Mouse (Mus musculus): Measurements from ENCODE around the gene Taf1a.
A peak's percentile ranks its signal among the peaks of the same experiment; 100 is the strongest.

Gene Taf1a

DNA sequence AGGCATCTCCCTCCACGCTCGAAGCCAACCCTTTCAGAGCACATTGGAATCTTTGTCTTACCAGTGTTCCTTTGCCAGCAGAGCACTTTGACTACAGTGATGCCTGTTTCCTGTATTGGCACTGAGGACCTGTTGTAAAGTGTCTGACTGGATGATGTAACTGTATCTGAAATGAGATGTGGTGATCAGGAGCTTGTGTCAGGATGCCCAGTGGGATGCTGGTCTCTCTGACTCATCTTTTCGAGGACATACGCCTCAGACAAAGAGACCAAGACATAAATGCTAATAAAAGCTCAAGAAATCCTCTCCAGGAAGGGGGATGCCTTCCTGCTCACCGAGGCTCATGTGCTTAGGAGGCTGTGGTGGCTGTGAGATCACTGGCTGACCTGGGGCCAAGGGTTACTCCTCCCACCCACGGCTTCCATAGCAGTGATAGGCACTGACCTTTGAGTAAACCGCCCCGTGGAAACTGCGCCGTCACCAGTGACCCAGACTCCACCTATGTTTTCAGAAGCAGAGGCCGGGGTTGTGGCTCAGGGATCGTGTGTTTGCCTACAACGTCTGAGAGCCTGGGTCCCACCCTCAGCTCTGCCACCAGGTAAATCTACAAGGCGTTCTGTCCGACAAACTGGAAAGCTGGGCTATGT lies 25.4 kb downstream of the Taf1a start:
- no peak for DNase-seq (ENCODE audit: low read depth, low spot score)

DNA sequence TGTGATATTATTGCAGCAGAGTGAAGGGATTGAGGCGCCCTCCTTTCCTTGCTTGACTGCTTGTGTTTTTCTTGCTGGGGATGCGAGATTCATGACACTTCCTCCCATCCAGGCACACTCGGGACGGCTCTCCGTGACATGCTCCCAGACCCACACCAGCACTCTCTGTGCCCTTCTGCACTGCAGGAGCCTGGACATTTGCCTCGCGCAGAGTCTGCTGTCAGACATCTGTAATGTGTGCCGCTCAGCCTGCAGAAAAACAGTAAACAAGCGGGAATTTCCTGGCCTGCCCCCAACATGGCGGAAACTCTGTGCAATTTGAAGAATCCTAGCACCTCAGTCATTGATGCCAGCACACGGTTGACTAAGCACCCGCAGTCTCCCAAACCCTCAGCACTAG lies 29.1 kb downstream of the Taf1a start, which contains the start of gene Hhipl2:
Hhipl2 (plus strand) TSS at position 343 of the 400 bp plus-strand sequence.
- DNase-seq (ENCODE audit: low read depth, low spot score), result no peak

DNA sequence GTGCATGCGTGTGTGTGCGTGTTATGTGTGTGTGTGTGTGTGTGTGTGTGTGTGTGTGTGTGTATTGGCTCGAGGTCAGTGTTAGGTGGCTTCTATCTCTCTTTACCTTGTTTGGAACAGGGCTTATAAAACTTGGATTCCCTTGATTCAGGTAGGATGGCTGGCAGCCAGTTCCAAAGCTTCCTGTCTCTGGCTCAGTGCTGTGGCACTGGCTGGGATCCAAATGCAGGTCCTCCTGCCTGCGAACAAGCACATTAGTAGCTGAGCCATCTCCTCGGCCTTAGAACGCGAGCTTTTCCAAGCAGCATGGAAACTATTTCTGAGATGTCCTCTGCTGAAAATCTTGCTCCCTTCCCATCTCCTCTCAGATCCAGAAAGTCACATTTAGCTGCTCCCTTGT lies 31.0 kb downstream of the Taf1a start:
- no peak for DNase-seq (ENCODE audit: low read depth, low spot score)

DNA sequence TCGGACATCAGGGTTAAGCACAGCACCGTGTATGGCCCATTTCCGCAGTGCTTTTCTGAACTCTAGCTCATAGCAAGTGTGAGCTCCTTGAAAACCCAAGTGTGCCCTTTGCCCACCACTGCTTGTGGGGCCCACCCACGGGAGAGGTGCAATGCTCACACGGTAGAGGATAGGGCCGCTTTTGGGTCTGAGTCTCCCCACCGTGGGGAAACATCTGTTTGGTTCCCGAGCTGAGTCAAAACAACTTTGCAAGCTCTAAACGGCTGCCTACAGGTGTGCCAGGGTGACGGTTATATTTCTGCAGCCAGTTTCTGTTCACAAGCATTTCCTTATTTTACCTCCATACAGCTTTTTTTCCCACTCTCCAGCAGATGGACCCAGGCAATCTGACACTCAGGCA lies 31.5 kb downstream of the Taf1a start:
- DNase-seq (ENCODE audit: low read depth, low spot score), result no peak

DNA sequence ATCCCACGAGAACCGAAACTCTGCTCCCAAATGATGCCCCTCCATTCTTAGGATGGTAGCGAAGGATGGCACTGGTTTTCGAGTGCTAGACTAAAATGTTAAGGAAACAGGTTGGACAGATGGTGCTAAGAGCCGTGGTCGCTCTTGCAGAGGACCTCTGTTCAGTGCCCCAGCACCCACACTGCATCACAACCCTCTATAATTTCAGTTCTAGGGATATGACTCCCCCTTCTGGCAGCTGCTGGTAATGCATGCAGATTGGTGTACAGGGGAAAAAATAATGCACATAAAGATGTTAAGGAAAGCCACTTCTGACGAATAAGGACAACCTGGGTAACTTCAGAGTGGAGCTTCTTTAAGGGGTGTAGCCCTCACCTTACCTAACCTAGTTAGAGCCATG lies 35.3 kb downstream of the Taf1a start:
- no peak for DNase-seq (ENCODE audit: low read depth, low spot score)

DNA sequence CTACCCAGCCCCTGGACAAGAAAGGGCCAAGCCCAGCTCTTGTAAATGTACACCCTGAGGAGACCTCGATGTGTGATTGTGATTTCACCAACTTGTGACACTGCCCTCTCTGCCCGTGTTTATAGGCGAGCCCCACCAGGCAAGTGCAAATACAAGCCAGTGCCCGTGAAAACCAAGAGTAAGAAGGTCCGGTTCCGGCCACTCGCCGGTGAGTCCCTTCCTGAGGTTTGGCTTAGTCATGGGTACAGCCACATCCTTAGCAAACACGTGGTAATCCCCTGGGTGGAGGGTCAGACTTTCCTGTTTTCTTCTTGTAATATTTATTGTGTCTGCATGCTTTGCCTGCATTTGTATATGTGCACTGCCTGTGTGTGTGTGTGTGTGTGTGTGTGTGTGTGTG lies 46.1 kb downstream of the Taf1a start:
- no peak for DNase-seq (ENCODE audit: low read depth, low spot score)

DNA sequence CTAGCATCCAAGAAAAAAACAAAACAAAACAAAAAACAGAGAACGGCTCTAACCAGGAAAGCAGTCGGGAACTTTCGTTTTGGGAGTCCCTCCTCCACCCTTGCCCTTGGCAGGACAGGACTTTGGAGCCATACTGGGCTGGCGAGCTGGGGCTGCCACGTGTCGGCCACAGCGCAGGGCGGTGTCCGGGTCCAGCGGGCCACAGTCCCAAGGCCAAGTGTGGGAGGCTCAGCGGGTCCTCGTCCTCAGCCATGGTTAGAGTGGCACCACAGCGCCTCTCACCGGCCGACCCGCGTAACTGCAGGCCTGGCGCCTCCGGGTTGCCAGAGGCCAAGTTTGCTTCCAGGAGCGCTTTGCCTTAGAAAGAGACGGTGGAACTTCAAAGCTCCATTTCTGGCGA lies 50.3 kb downstream of the Taf1a start:
- no peak for DNase-seq (ENCODE audit: low read depth, low spot score)

DNA sequence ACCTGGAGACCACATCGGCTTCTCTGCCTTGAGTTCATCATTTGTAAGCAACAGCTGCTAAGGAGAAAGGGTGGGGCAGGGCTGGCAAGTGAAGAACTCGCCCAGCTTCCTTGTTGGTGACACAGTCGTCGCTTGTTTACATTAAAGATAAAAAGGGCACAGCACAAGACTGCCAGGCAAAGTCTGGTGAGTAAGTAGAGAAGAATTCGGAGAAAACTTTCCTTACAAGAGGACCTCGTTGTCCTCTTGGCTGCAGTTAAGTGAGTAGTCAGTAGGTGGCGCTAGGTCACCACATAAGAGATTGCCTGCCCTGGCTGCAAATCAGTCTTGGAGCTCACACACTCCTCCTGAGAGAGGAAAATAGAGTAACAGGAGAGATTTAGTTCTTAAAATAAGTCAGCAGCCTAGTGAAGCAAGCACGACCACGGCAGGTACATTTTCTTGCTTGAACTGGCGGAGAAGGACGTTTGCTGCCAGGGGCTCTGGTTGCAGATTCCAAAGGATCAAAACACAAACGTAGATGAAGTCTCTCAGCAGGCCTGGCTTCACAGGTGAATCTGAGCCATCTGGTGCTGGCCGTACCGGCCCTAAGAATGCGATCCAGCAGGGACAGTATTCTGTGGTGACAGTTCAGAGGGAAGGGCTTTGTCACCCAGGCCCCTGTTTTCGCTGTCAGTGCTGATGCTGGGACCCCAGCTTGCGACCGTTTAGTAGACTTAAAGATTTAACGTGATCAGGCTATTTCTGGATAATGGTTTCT lies 53.4 kb downstream of the Taf1a start:
- DNase-seq (ENCODE audit: low read depth, low spot score), result peak; percentile 78

DNA sequence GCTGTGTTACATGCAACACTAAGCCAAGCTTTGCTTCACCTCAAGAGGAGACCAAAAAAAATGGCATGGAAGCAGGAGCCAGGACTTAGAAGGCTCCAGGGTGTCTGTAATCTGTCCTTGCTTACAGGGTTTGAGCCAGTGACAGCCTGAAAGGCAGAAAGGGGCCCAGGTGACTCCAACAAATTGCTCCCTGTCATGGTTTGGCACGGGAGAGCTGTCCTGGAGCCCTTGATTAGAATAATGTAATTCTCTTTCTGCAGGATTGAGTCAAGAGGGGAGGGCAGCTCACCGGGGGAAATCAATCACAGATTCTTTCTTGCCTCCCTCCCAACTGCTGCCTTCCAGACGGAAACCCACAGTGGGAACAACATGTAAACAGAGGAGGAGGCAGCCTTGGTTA lies 64.3 kb downstream of the Taf1a start:
- no peak for DNase-seq (ENCODE audit: low read depth, low spot score)
